In genomic region chr14:12073408-12074107, GRCm38 (mm10) we compare ENCODE assay signal across 21 mouse cellular contexts.
DNase-seq lines count a peak whose midpoint lies in the region; ATAC-seq and TF ChIP-seq lines count a peak whose summit lies in the region.
"Had no signal": no experiment of that assay in that cellular context is flagged by ENCODE, and none has a peak within 500 bp of the region (broad histone marks: within the 10 kb centered on the region; RNA-seq: fewer than 3 reads in every experiment).

No protein-coding gene starts in this region.

- H3K27me3 ChIP-seq in kidney, embryonic 15.5 days, result no peaks in the 10 kb centered on the region
- H3K27me3 ChIP-seq in liver, postnatal 0 days (ENCODE audit: insufficient read depth, low read length), result no peaks in the 10 kb centered on the region
- H3K27me3 ChIP-seq in kidney, postnatal 0 days (ENCODE audit: insufficient read depth, low read length), result no peaks in the 10 kb centered on the region
- H3K27me3 ChIP-seq in stomach, postnatal 0 days (ENCODE audit: control insufficient read depth, insufficient read depth, low read length), result no peaks in the 10 kb centered on the region
- no peaks in the 10 kb centered on the region for H3K27me3 ChIP-seq in midbrain, postnatal 0 days (ENCODE audit: insufficient read depth, low read length)
- H3K27me3 ChIP-seq: embryonic facial prominence, embryonic 13.5 days; forebrain, embryonic 12.5 days; heart, embryonic 15.5 days had no signal

- peaks cover 10% of the 10 kb centered on the region for H3K4me1 ChIP-seq in kidney, embryonic 15.5 days
- peaks cover 13% of the 10 kb centered on the region; the same call in 1 of the 2 replicates for H3K4me1 ChIP-seq in liver, postnatal 0 days (ENCODE audit: insufficient read depth)
- H3K4me1 ChIP-seq in kidney, postnatal 0 days (replicated peaks; ENCODE audit: insufficient read depth, low read length), result no peaks in the 10 kb centered on the region; the same call in 1 of the 2 replicates
- no peaks in the 10 kb centered on the region for H3K4me1 ChIP-seq in stomach, postnatal 0 days (replicated peaks; ENCODE audit: control insufficient read depth, insufficient read depth)
- no peaks in the 10 kb centered on the region for H3K4me1 ChIP-seq in midbrain, postnatal 0 days (ENCODE audit: insufficient read depth, low read length)
- H3K4me1 ChIP-seq: forebrain, embryonic 12.5 days had no signal

- 61% methylated on average over 2 of the region's 2 CpGs for WGBS in kidney, embryonic 15.5 days
- 60% methylated on average over 2 of the region's 2 CpGs for WGBS in liver, postnatal 0 days (ENCODE audit: insufficient replicate concordance)
- 42% methylated on average over 2 of the region's 2 CpGs for WGBS in kidney, postnatal 0 days
- 47% methylated on average over 2 of the region's 2 CpGs for WGBS in stomach, postnatal 0 days
- 84% methylated on average over 2 of the region's 2 CpGs for WGBS in midbrain, postnatal 0 days

- H3K9me3 ChIP-seq in kidney, embryonic 15.5 days (replicated peaks), result no peaks in the 10 kb centered on the region
- no peaks in the 10 kb centered on the region for H3K9me3 ChIP-seq in liver, postnatal 0 days (ENCODE audit: low read length)
- no peaks in the 10 kb centered on the region for H3K9me3 ChIP-seq in kidney, postnatal 0 days (replicated peaks; ENCODE audit: low read length)
- no peaks in the 10 kb centered on the region for H3K9me3 ChIP-seq in stomach, postnatal 0 days (ENCODE audit: control insufficient read depth, low read length)
- no peaks in the 10 kb centered on the region for H3K9me3 ChIP-seq in midbrain, postnatal 0 days (ENCODE audit: low read length)
- H3K9me3 ChIP-seq: embryonic facial prominence, embryonic 13.5 days; forebrain, embryonic 12.5 days; heart, embryonic 15.5 days had no signal

- no peak for TF ChIP-seq EP300 in liver, postnatal 0 days (IDR thresholded peaks at IDR 0.05; ENCODE audit: low read depth)
- no peak for TF ChIP-seq EP300 in stomach, postnatal 0 days (optimal IDR thresholded peaks at IDR 0.05)

- intact Hi-C loops in gastrocnemius, postnatal 36 days (cut with DNase I), result no loop called here

- H3K36me3 ChIP-seq in kidney, embryonic 15.5 days, result no peaks in the 10 kb centered on the region
- no peaks in the 10 kb centered on the region for H3K36me3 ChIP-seq in liver, postnatal 0 days (replicated peaks; ENCODE audit: insufficient read depth, low read length)
- no peaks in the 10 kb centered on the region for H3K36me3 ChIP-seq in kidney, postnatal 0 days (ENCODE audit: insufficient read depth, low read length)
- no peaks in the 10 kb centered on the region for H3K36me3 ChIP-seq in stomach, postnatal 0 days (ENCODE audit: control insufficient read depth, insufficient read depth, low read length)
- H3K36me3 ChIP-seq in midbrain, postnatal 0 days (ENCODE audit: insufficient read depth, low read length), result no peaks in the 10 kb centered on the region
- H3K36me3 ChIP-seq: embryonic facial prominence, embryonic 13.5 days; forebrain, embryonic 12.5 days; heart, embryonic 15.5 days had no signal

- H3K9ac ChIP-seq in kidney, embryonic 15.5 days, result no peak overlapping the region
- no peak overlapping the region for H3K9ac ChIP-seq in liver, postnatal 0 days (replicated peaks)
- H3K9ac ChIP-seq in kidney, postnatal 0 days (ENCODE audit: low read depth, low read length), result no peak overlapping the region
- no peak overlapping the region for H3K9ac ChIP-seq in stomach, postnatal 0 days (ENCODE audit: low read length)
- no peak overlapping the region for H3K9ac ChIP-seq in midbrain, postnatal 0 days (replicated peaks; ENCODE audit: low read length, poor library complexity, severe bottlenecking)
- H3K9ac ChIP-seq: embryonic facial prominence, embryonic 13.5 days; forebrain, embryonic 12.5 days; heart, embryonic 15.5 days had no signal

- peak; percentile 84 for ATAC-seq in kidney, embryonic 15.5 days (replicated peaks; ENCODE audit: low FRiP score)
- peak; percentile 74 for ATAC-seq in liver, postnatal 0 days
- peak; percentile 78 for ATAC-seq in kidney, postnatal 0 days (replicated peaks; ENCODE audit: low FRiP score, low read depth)
- ATAC-seq in stomach, postnatal 0 days (ENCODE audit: low FRiP score, low TSS enrichment), result peak; percentile 79
- no peak for ATAC-seq in midbrain, postnatal 0 days (ENCODE audit: low FRiP score)
- ATAC-seq: forebrain, embryonic 16.5 days had no signal

- DNase-seq in kidney, adult 11 months, result no peak
- no peak for DNase-seq in liver, postnatal 0 days
- no peak for DNase-seq in liver
- peak; percentile 18 for DNase-seq in kidney, postnatal 0 days (ENCODE audit: low spot score)
- DNase-seq in stomach, postnatal 0 days (ENCODE audit: low spot score), result no peak
- no peak for DNase-seq in midbrain, postnatal 0 days (ENCODE audit: low spot score)
- no peak for DNase-seq in gastrocnemius, postnatal 36 days
- DNase-seq: adrenal gland, adult 2 months; adrenal gland, postnatal 25 days; cerebellum, adult 18-20 months; cerebellum, adult 9-11 months; cerebellum, postnatal 36 days; gastrocnemius, postnatal 10 days; heart, adult 2 months; heart, postnatal 14 days had no signal

- peak overlapping the region; percentile 52 for H3K27ac ChIP-seq in kidney, embryonic 15.5 days
- H3K27ac ChIP-seq in liver, postnatal 0 days (ENCODE audit: low read depth), result peak overlapping the region; percentile 55
- peak overlapping the region; percentile 66 for H3K27ac ChIP-seq in kidney, postnatal 0 days
- H3K27ac ChIP-seq in stomach, postnatal 0 days (replicated peaks), result no peak overlapping the region
- no peak overlapping the region for H3K27ac ChIP-seq in midbrain, postnatal 0 days (ENCODE audit: low read depth, low read length)
- H3K27ac ChIP-seq: embryonic facial prominence, embryonic 13.5 days; forebrain, embryonic 12.5 days; heart, adult 2 months; heart, embryonic 15.5 days had no signal

- no peak for TF ChIP-seq CTCF in liver, postnatal 0 days (IDR thresholded peaks at IDR 0.05; ENCODE audit: low read depth)
- no peak for TF ChIP-seq CTCF in kidney, postnatal 0 days (IDR thresholded peaks at IDR 0.05; ENCODE audit: low read depth)
- no peak for TF ChIP-seq CTCF in stomach, postnatal 0 days (IDR thresholded peaks at IDR 0.05; ENCODE audit: low read depth)
- TF ChIP-seq CTCF in midbrain, postnatal 0 days (IDR thresholded peaks at IDR 0.05), result no peak

- H3K4me2 ChIP-seq in kidney, embryonic 15.5 days, result no peak overlapping the region
- H3K4me2 ChIP-seq in liver, postnatal 0 days (ENCODE audit: low read depth, low read length), result no peak overlapping the region
- no peak overlapping the region for H3K4me2 ChIP-seq in kidney, postnatal 0 days (ENCODE audit: low read length)
- H3K4me2 ChIP-seq in stomach, postnatal 0 days (replicated peaks; ENCODE audit: low read depth), result no peak overlapping the region
- H3K4me2 ChIP-seq in midbrain, postnatal 0 days (ENCODE audit: low read depth, low read length, poor library complexity, severe bottlenecking), result no peak overlapping the region
- H3K4me2 ChIP-seq: embryonic facial prominence, embryonic 13.5 days; forebrain, embryonic 12.5 days; heart, embryonic 11.5 days; heart, embryonic 15.5 days had no signal

- no peak overlapping the region for H3K4me3 ChIP-seq in kidney, embryonic 15.5 days (replicated peaks)
- H3K4me3 ChIP-seq in liver, postnatal 0 days (ENCODE audit: low read depth, low read length), result no peak overlapping the region
- H3K4me3 ChIP-seq in kidney, postnatal 0 days (replicated peaks; ENCODE audit: low read depth, low read length), result no peak overlapping the region
- no peak overlapping the region for H3K4me3 ChIP-seq in stomach, postnatal 0 days (ENCODE audit: low read depth, low read length)
- H3K4me3 ChIP-seq in midbrain, postnatal 0 days (ENCODE audit: low read depth, low read length), result no peak overlapping the region
- H3K4me3 ChIP-seq: embryonic facial prominence, embryonic 13.5 days; forebrain, embryonic 12.5 days; heart, adult 2 months; heart, embryonic 15.5 days had no signal

Comparison
In these comparisons a context has a peak if more than half of its experiments do, and no peak if none do; other contexts are left out.
1. H3K27ac ChIP-seq: peak in kidney, embryonic 15.5 days (single experiment), liver, postnatal 0 days (single experiment) and kidney, postnatal 0 days (single experiment); none in stomach, postnatal 0 days (single experiment) and midbrain, postnatal 0 days (single experiment).